Mouse (Mus musculus) ZHBTc4 (cell line): ENCODE results near the gene Chd2.

Experiments
- DNase-seq: peaks from one replicate; pipeline ENCODE4 v3.0.0-alpha.2; 2011; ENCODE audit warnings: low read depth, low spot score

Chd2 gene

GRCm38 (mm10) chr7:73405550-73405949 lies 136.1 kb downstream of the Chd2 start:
- DNase-seq = no peak

- DNase-seq = peak; percentile 93
Measured at GRCm38 (mm10) chr7:73403538-73403937, 138.1 kb downstream of the Chd2 start.

GRCm38 (mm10) chr7:73402671-73403070 lies 139.0 kb downstream of the Chd2 start:
- no peak for DNase-seq

- DNase-seq = no peak
Measured at GRCm38 (mm10) chr7:73402106-73402505, 139.5 kb downstream of the Chd2 start.

- peak; percentile 97 for DNase-seq
Measured at GRCm38 (mm10) chr7:73400051-73400916, 141.3 kb downstream of the Chd2 start.

GRCm38 (mm10) chr7:73399501-73400044 lies 142.1 kb downstream of the Chd2 start:
- DNase-seq = peak; percentile 97

- DNase-seq = peak; percentile 47
Measured at GRCm38 (mm10) chr7:73398806-73399442, 142.7 kb downstream of the Chd2 start.

- peak; percentile 89 for DNase-seq
Measured at GRCm38 (mm10) chr7:73398319-73398718, 143.3 kb downstream of the Chd2 start.

GRCm38 (mm10) chr7:73394013-73394409 lies 147.6 kb downstream of the Chd2 start:
- no peak for DNase-seq

- DNase-seq = no peak
Measured at GRCm38 (mm10) chr7:73393307-73394012, 148.2 kb downstream of the Chd2 start.

- DNase-seq = no peak
Measured at GRCm38 (mm10) chr7:73392359-73392758, 149.3 kb downstream of the Chd2 start.

- DNase-seq = peak; percentile 21
Measured at GRCm38 (mm10) chr7:73391518-73392321, 149.9 kb downstream of the Chd2 start.

- peak; percentile 82 for DNase-seq
Measured at GRCm38 (mm10) chr7:73391002-73391517, 150.6 kb downstream of the Chd2 start.

GRCm38 (mm10) chr7:73390426-73391001 lies 151.1 kb downstream of the Chd2 start:
- peak; percentile 43 for DNase-seq

GRCm38 (mm10) chr7:73389871-73390294 lies 151.7 kb downstream of the Chd2 start:
- peak; percentile 81 for DNase-seq

GRCm38 (mm10) chr7:73389419-73389818 lies 152.2 kb downstream of the Chd2 start:
- peak; percentile 23 for DNase-seq

- peak; percentile 47 for DNase-seq
Measured at GRCm38 (mm10) chr7:73388866-73389265, 152.8 kb downstream of the Chd2 start.

- no peak for DNase-seq
Measured at GRCm38 (mm10) chr7:73382843-73383242, 158.8 kb downstream of the Chd2 start.

GRCm38 (mm10) chr7:73378034-73378433 lies 163.6 kb downstream of the Chd2 start:
- peak; percentile 18 for DNase-seq

- DNase-seq = peak; percentile 33
Measured at GRCm38 (mm10) chr7:73377307-73377706, 164.3 kb downstream of the Chd2 start.
